Comparison of ENCODE assay signal across 19 mouse cellular contexts in genomic region chr5:127691581-127691980, GRCm38 (mm10). TPM values are rescaled to one million over a fixed set of nuclear protein-coding genes. Genes with fewer than 3 reads are reported as not detected.
DNase-seq lines count a peak whose midpoint lies in the region; ATAC-seq and TF ChIP-seq lines count a peak whose summit lies in the region.
"Had no signal": no experiment of that assay in that cellular context is flagged by ENCODE, and none has a peak within 500 bp of the region (broad histone marks: within the 10 kb centered on the region; RNA-seq: fewer than 3 reads in every experiment).

No protein-coding gene starts in this region.

- H3K4me1 ChIP-seq in ES-E14 (ENCODE audit: control insufficient read depth in 2 of 2, insufficient read depth in 2 of 2, low read length in 2 of 2, poor library complexity in 1 of 2) = peaks cover 12 to 32% of the 10 kb centered on the region in 2 experiments
- peaks cover 4% of the 10 kb centered on the region; the same call in 1 of the 2 replicates for H3K4me1 ChIP-seq in limb, embryonic 13.5 days
- H3K4me1 ChIP-seq in liver, embryonic 12.5 days = no peaks in the 10 kb centered on the region
- H3K4me1 ChIP-seq: forebrain, embryonic 15.5 days; heart, embryonic 13.5 days; stomach, embryonic 15.5 days had no signal

- H3K9ac ChIP-seq in ES-E14 (ENCODE audit: insufficient read depth, low read depth, low read length, poor library complexity, severe bottlenecking) = peak overlapping the region; percentile 41; the same call in 1 of the 2 replicates
- 0 out of 2 replicates have a peak overlapping the region, but pooled peaks have one; percentile 31 for H3K9ac ChIP-seq in limb, embryonic 13.5 days
- no peak overlapping the region for H3K9ac ChIP-seq in liver, embryonic 12.5 days
- H3K9ac ChIP-seq: forebrain, embryonic 15.5 days; heart, embryonic 13.5 days; hindbrain, embryonic 12.5 days; stomach, embryonic 15.5 days had no signal

- in situ Hi-C loops in ES-E14 (cut with MboI; ENCODE audit: low sequenced_read_pairs in 2 of 2, unreplicated experiment in 2 of 2) = no loop called here

- no peak for ATAC-seq in limb, embryonic 13.5 days (ENCODE audit: low FRiP score, low read depth)
- ATAC-seq in liver, embryonic 12.5 days = no peak
- no peak for ATAC-seq in cerebellum, adult (ENCODE audit: insufficient number of reproducible peaks, low FRiP score, low TSS enrichment)
- ATAC-seq: forebrain, embryonic 15.5 days had no signal

- peak overlapping the region; percentile 69; the same call in 1 of the 2 replicates for H3K27ac ChIP-seq in ES-E14 (ENCODE audit: insufficient read depth, low read depth, low read length, poor library complexity, severe bottlenecking)
- no peak overlapping the region for H3K27ac ChIP-seq in limb, embryonic 13.5 days
- no peak overlapping the region for H3K27ac ChIP-seq in liver, embryonic 12.5 days
- H3K27ac ChIP-seq: forebrain, embryonic 15.5 days; heart, embryonic 13.5 days; hindbrain, embryonic 12.5 days; stomach, embryonic 15.5 days had no signal

- H3K36me3 ChIP-seq in ES-E14 (ENCODE audit: control insufficient read depth, insufficient read depth, low read length, poor library complexity, severe bottlenecking) = peaks cover 31% of the 10 kb centered on the region
- no peaks in the 10 kb centered on the region for H3K36me3 ChIP-seq in limb, embryonic 13.5 days
- no peaks in the 10 kb centered on the region for H3K36me3 ChIP-seq in liver, embryonic 12.5 days
- H3K36me3 ChIP-seq: forebrain, embryonic 15.5 days; heart, embryonic 13.5 days; hindbrain, embryonic 12.5 days; stomach, embryonic 15.5 days had no signal

- no peaks in the 10 kb centered on the region for H3K9me3 ChIP-seq in ES-E14 (ENCODE audit: control insufficient read depth, insufficient read depth, low read depth, low read length)
- no peaks in the 10 kb centered on the region for H3K9me3 ChIP-seq in limb, embryonic 13.5 days
- H3K9me3 ChIP-seq in liver, embryonic 12.5 days (replicated peaks) = peaks cover 22% of the 10 kb centered on the region
- H3K9me3 ChIP-seq: forebrain, embryonic 15.5 days; heart, embryonic 13.5 days; hindbrain, embryonic 12.5 days; stomach, embryonic 15.5 days had no signal

- H3K4me2 ChIP-seq in limb, embryonic 13.5 days (replicated peaks) = 0 out of 2 replicates have a peak overlapping the region, but pooled peaks have one; percentile 16
- no peak overlapping the region for H3K4me2 ChIP-seq in liver, embryonic 12.5 days
- H3K4me2 ChIP-seq: forebrain, embryonic 15.5 days; heart, embryonic 13.5 days; hindbrain, embryonic 12.5 days; midbrain, embryonic 11.5 days; stomach, embryonic 15.5 days had no signal

- intact Hi-C loops in heart, postnatal 14 days (cut with DNase I) = no loop called here

- WGBS in limb, embryonic 13.5 days = 25% methylated on average over 21 of the region's 21 CpGs
- 80% methylated on average over 21 of the region's 21 CpGs for WGBS in liver, embryonic 12.5 days (ENCODE audit: insufficient replicate concordance)

- no peaks in the 10 kb centered on the region for H3K27me3 ChIP-seq in limb, embryonic 13.5 days
- H3K27me3 ChIP-seq in liver, embryonic 12.5 days (replicated peaks) = no peaks in the 10 kb centered on the region
- H3K27me3 ChIP-seq: forebrain, embryonic 15.5 days; heart, embryonic 13.5 days; hindbrain, embryonic 12.5 days; stomach, embryonic 15.5 days had no signal

- DNase-seq in kidney, postnatal 10 days = peak; percentile 36
- DNase-seq in kidney, adult 11 months = no peak
- no peak for DNase-seq in ES-E14 (ENCODE audit: low read depth, low spot score)
- peak; percentile 47 for DNase-seq in embryo, embryonic 9.5 days (ENCODE audit: extremely low spot score)
- DNase-seq in heart, postnatal 14 days = no peak
- DNase-seq: adrenal gland, adult 2 months; cerebellum, adult 9-10 months; gastrocnemius, postnatal 10 days; lung, postnatal 14 days; thymus, postnatal 14 days had no signal

- peak overlapping the region in 1 of 2 experiments; percentile 18; a peak in 2 of 4 replicates for H3K4me3 ChIP-seq in ES-E14 (ENCODE audit: insufficient read depth in 1 of 2, low read depth in 1 of 2, low read length in 2 of 2, poor library complexity in 1 of 2, severe bottlenecking in 1 of 2)
- H3K4me3 ChIP-seq in limb, embryonic 13.5 days = no peak overlapping the region
- H3K4me3 ChIP-seq in liver, embryonic 12.5 days = no peak overlapping the region
- H3K4me3 ChIP-seq: forebrain, embryonic 15.5 days; heart, embryonic 13.5 days; hindbrain, embryonic 12.5 days; myocyte; stomach, embryonic 15.5 days had no signal

TF ChIP-seq in ES-E14, 5 proteins besides CTCF, POLR2A, EP300 and RAD21:
- TF ChIP-seq CHD2 (IDR thresholded peaks at IDR 0.05; ENCODE audit: low read depth, low read length) = no peak
- no peak for TF ChIP-seq ZC3H11A (IDR thresholded peaks at IDR 0.05; ENCODE audit: borderline replicate concordance, low read depth, low read length)
- TF ChIP-seq HCFC1 (IDR thresholded peaks at IDR 0.05; ENCODE audit: borderline replicate concordance, insufficient read depth, low read length) = no peak
- no peak for TF ChIP-seq MAFK (IDR thresholded peaks at IDR 0.05; ENCODE audit: insufficient read depth, low read depth, low read length)
- TF ChIP-seq ZNF384 (IDR thresholded peaks at IDR 0.05; ENCODE audit: low read depth, low read length) = 0 out of 2 replicates have a peak, but pooled peaks have one; percentile 25

RNA-seq across cellular contexts. Expression of gene Slc15a4, which starts 58.9 kb away (rescaled TPM):
- total RNA-seq in ES-E14 (2012; rRNA removed) = 50.6 and 86.6 TPM in 2 replicates
- polyA plus RNA-seq in limb, embryonic 13.5 days (2015; fragmentation: Nextera tagmentation; extraction: Ambion mirVana) = 20.8 and 21.1 TPM in 2 replicates
- total RNA-seq in heart, postnatal 14 days (2021) = 10 to 100 TPM; 11.1 to 15.5 TPM
- polyA plus RNA-seq in liver, embryonic 12.5 days (2016; fragmentation: Nextera tagmentation; extraction: Ambion mirVana) = 14.1 and 14.9 TPM in 2 replicates

RNA-seq across cellular contexts. Expression of gene Glt1d1, which starts 59.5 kb away (rescaled TPM):
- total RNA-seq in ES-E14 (2012; rRNA removed) = 12.3 and 18.8 TPM in 2 replicates
- polyA plus RNA-seq in limb, embryonic 13.5 days (2015; fragmentation: Nextera tagmentation; extraction: Ambion mirVana) = 0.59 and 0.79 TPM in 2 replicates
- not detected for total RNA-seq in heart, postnatal 14 days (2021)
- 0.08 and 0.28 TPM in 2 replicates for polyA plus RNA-seq in liver, embryonic 12.5 days (2016; fragmentation: Nextera tagmentation; extraction: Ambion mirVana)
- polyA plus RNA-seq: heart, embryonic 13.5 days; myocyte had no signal

Comparison
In these comparisons a context has a peak if more than half of its experiments do, and no peak if none do; other contexts are left out.
1. DNase-seq: peak in kidney, postnatal 10 days (single experiment) and embryo, embryonic 9.5 days (single experiment); none in kidney, adult 11 months (single experiment), ES-E14 (single experiment) and heart, postnatal 14 days (0 of 2).
2. RNA of gene Glt1d1, which starts 59.5 kb away (total RNA-seq): 12.3 to 18.8 TPM in ES-E14; not detected in heart, postnatal 14 days; every median in the first group is over 10 times any median in the second.